Mouse (Mus musculus) G1E (cell line): Measurements from ENCODE around the gene Xndc1.

ENCODE experiments used
- CTCF ChIP-seq: IDR thresholded peaks from 2 replicates; pipeline ENCODE4 v1.5.1; 2012; ENCODE audit warnings: low read depth, low read length, inconsistent platforms, mixed read lengths
- GATA1 ChIP-seq: IDR thresholded peaks from 2 replicates; pipeline ENCODE4 v1.6.1; 2012; ENCODE audit warnings: borderline replicate concordance, low read length, inconsistent platforms, mixed read lengths
- GATA2 ChIP-seq: IDR thresholded peaks from 2 replicates; pipeline ENCODE4 v1.6.1; 2012; ENCODE audit warnings: low read depth, low read length, inconsistent platforms, borderline replicate concordance
- POLR2AphosphoS5 ChIP-seq: IDR thresholded peaks from 2 replicates; pipeline ENCODE4 v1.6.1; 2012; ENCODE audit warnings: low read depth, low read length, inconsistent platforms; ENCODE audit not compliant: insufficient replicate concordance
- TAL1 ChIP-seq: conservative IDR thresholded peaks from 2 replicates; pipeline ENCODE4 v1.6.1; 2012; ENCODE audit warnings: low read depth, low read length, inconsistent platforms, mixed read lengths

GRCm38 (mm10) chr7:102061353-102061752 lies 4.0 kb upstream of the Xndc1 start:
- TF ChIP-seq CTCF = no peak
- no peak for TF ChIP-seq TAL1
- no peak for TF ChIP-seq POLR2AphosphoS5
- TF ChIP-seq GATA2 = no peak
- no peak for TF ChIP-seq GATA1
